Mouse (Mus musculus) thymus, postnatal 0 days (tissue): Measurements from ENCODE around the gene Lgals4. TPM values are rescaled to one million over a fixed set of nuclear protein-coding genes. Genes with fewer than 3 reads are reported as not detected.
A peak's percentile ranks its signal among the peaks of the same experiment; 100 is the strongest.

Experiments used
- DNase-seq: peaks from one replicate; pipeline ENCODE4 v3.0.0-alpha.2; 2015; ENCODE audit warnings: low spot score
- polyA plus RNA-seq: library from polyadenylated mRNA; unstranded; fragments of >200 nt; fragmentation: Nextera tagmentation; extraction: Ambion mirVana; gene quantifications from 2 replicates; pipeline ENCODE4 v1.2.1, GENCODE M21; 2015

Lgals4 gene
- polyA plus RNA-seq, 1 experiment from 2014 or later, result 12.0 TPM

DNA sequence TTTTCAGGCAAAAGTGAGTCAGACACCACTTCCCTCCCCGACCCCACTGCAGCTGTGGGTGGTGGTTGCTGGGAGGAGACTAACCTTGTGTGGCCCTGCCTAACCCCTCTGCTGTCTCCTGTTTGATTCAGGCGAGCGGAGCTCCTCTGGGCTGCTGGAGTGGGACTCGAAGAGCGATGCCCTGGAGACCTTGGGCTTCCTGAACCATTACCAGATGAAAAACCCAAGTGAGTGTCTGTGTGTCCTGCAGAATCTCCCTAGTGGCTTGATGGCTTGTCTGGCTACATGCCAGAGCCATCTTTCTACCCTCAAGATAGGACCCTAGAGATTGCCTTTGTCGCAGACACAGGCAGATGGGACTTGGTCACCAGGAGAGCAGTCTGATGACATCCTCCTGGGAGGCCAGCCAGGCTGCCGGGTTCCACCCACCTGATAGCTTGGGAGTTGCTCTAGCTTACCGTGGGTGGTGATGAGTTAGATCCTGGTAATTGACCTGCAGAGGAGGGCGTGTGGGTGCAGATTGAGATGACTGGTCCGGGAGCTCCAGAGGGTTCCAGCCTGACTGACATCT is 12.3 kb upstream of the Lgals4 start:
- DNase-seq, result no peak

DNA sequence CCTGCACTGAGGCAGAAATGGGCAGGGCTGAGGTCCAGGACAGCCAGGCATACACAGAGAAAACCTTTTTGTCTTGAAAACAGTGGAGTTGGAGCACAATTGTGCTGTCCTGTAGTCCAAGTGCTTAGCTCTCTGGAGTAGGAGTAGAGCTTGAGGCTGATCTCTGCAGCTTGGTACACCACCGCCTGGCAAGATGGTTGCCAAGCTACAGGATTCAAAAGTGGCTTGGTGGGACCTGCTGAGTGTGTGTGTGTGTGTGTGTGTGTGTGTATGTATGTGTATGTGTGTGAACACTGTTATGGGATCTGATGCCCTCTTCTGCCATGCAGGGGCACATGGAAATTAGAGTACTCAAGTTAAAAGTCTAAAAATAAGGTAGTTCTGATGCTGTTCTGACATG is 11.1 kb upstream of the Lgals4 start:
- no peak for DNase-seq

DNA sequence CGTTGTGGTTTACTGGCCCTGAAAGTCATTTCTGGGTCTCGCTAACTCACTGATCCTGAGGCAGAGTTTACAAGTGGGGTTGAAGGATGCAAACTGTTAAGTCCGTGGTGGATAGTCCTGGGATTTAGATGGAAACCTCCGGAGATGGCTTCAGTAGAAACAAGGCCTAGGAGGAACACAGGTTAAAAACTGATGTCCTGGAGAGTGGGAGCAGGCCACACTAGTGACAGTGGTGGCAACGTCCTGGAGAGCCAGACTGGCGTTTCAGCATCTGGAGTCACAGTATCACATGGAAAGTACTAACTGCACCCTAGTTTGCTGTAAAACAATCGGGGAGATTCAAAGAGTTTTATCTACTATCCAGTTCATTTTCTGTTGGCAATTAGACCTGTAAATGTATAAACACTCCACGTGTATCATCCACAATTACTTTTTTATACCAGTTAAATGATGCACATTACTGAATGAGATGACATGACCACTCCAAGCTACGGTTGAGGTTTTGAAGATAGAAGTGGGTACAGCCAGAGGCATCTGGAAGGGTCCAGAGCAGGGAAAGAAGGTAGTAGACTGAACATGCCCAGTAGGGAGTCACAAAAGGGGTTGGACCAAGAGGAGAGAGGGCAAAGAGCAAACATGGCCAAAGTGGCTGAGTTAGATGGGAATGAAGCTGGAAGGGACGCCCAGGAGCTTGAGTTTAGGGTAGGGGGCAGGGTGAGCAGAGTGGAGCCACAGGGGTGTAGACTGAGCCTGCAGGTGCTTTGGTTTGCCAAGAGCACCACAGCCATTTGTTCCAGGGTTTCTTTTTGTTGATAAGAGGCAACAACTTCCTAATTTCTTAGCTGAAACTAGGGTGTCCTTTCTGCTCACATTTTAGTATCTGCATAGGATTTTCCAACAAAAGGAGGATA is 10.4 kb upstream of the Lgals4 start:
- no peak for DNase-seq

DNA sequence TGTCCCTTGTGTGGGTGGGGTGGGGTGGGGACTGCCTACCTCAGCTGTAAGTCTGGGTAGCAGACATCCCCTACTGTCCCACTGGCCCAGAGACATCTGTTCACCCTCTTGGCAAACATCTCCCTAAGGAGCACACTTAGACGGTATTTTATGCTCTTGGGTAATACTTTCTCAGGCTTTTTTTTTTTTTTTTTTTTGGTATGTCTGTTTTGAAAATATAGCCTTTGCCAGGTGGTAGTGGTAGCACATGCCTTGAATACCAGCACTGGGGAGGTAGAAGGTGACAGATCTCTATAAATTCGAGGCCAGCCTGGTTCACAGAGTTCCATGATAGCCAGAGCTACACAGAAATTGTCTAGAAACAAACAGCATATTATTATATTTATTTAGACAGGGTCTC is 9.7 kb upstream of the Lgals4 start:
- DNase-seq, result no peak

DNA sequence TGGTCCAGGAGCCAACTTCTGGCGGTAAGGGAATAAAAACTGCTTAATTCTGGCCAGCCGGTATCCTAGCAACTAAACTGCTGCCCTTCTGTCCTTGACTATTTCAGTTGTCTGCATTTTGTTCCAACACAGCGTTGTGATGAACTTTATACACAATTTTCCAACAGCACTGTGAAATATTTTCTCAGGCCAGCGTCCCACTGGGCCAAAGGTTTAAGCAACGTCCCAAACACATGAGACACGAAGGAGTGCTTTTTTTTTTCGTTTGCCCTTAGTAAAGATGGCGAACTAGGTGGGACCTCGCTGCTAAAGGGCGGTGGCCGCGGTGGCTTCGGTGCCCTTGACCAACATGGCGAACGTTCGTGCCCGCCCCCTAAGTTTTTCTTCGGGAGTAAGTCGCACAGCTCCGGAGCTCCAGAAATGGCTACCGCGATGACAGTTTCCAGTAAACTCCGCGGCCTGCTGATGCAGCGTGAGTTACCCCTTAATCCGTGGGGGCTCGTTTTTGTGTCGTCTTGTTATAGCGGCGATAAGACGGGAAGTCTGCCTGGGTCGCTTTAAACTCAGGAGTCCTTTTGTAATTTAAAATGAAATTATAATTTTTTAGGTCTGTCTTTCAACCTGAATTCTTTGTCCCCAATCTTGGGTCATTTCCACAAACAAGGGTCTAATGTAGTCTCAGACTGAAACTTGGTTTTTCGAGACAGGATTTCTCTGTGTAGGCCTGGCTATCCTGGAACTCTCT is 8.5 kb upstream of the Lgals4 start, which contains the start of gene Ech1:
Gene Ech1, plus strand, starts transcription at position 277 of the 745 bp plus-strand sequence.
- peak; percentile 91 for DNase-seq

DNA sequence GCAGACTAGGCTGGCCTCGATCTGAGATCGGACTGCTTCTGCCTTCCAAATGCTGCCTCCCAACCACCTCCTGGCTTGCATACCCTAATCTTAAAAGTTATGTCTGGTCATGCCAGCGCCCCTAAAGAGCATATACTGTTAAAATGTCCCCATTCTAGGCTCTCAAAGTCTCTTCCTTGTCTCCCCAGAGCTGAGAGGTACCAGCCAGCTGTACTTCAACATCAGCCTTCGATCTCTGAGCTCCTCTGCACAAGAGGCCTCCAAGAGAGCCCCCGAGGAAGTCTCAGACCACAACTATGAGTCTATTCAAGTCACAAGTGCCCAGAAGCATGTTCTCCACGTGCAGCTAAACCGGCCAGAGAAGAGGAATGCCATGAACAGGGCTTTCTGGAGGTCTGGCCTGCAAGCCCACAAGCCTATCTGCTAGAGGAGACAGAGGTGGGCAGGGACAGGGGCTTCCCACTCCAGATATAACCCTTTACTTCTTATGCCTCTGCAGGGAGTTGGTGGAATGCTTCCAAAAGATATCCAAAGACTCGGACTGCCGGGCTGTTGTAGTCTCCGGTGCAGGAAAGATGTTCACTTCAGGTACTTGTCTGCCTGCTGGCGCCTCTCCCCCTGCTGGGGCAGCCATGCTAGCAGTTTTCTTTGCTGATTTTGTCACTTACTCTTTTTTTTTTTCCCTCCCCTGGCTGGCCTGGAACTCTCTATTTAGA is 7.8 kb upstream of the Lgals4 start:
- DNase-seq, result peak; percentile 59

DNA sequence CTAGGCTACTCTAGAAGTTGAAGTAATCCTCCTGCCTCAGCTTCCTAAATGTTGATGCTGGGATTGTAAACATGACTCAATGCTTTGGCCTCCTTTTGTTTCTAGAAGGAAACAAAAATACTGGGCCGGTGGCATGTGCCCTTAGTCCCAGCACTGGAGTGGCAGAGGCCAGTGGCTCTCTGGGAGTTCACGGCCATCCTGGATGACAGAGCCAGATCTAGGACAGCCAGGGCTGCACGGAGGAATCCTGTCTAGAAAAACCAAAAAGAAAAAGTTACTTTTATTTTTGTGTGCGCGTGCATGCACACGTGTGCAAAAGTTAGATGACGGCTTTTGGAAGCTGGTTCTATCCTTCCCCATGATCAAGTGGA is 7.3 kb upstream of the Lgals4 start:
- no peak for DNase-seq

DNA sequence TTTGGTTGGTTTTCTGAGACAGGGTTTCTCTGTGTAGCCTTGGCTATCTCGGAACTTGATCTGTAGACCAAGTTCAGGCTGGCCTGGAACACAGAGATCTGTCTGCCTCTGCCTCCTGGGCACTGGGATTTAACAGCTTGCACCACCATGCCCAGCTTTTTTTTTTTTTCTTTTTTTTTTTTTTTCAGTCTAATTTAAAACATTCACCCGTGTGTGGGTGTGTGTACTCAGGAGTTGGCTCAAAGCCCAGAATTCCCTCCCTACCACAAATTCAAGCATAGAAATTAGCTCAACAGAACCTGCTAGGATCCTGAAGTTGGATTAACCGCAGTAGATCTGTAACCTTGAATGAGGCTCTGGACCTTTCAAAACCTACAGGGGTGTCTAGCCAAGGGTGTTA is 6.3 kb upstream of the Lgals4 start:
- DNase-seq, result no peak

DNA sequence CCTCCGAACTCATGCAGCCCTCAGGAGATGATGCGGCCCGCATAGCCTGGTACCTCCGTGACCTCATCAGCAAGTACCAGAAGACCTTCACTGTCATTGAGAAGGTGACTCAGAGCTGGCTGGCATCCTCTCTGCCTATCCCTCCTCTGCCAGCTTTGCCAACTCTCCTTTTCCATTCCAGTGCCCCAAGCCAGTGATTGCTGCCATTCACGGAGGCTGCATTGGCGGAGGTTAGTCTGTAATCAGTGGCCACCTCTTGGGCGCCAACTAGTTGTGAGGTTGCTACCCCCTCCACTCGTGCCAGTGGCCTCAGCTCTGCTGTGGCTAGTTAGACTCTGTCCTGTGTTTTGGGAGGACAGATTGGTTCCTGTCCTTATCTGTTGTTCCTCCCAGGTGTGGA is 3.8 kb upstream of the Lgals4 start:
- no peak for DNase-seq

DNA sequence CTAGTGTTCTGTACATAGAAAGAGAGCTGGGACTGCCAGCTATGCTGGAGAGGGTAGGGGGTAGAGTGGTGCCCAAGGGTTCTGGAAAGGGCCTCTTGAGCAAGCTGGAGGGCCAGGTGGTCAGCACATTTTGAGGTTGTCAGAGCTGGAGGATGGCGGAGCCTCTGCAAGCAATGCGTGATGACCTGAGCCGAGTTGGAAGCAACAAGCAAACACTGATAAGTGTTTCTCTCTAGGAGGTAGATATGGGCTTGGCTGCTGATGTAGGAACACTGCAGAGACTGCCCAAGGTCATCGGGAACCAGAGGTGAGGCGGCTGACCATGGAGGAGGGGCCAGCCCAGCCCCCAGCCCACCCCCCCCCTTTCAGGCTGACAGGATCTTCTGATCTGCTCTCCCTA is 2.7 kb upstream of the Lgals4 start:
- no peak for DNase-seq

DNA sequence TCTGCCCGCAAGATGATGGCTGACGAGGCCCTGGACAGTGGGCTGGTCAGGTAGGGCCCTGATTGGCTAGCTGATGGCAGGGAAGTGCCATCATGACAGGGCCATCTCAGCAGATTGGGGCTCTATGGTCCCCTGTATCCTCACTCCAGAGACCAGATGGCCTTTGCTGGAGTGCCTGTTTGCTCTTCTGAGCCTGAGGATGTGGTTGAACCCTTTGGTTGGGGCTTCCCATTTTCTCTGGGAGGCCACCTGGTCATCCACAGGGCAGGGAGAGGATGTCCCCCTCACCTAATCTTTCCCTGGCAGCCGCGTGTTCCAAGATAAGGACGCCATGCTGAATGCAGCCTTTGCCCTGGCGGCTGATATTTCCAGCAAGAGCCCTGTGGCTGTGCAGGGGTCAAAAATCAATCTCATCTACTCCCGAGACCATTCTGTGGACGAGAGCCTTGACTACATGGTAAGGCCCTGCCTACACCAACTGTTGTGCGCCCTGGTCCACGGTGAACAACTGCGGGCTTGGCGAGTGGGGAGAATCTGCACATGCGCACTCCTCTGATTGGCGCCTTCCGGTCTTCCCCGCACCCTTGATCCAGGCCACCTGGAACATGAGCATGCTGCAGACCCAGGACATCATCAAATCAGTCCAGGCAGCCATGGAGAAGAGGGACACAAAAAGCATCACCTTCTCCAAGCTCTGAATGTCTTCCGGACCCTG is 2.1 kb upstream of the Lgals4 start:
- no peak for DNase-seq

DNA sequence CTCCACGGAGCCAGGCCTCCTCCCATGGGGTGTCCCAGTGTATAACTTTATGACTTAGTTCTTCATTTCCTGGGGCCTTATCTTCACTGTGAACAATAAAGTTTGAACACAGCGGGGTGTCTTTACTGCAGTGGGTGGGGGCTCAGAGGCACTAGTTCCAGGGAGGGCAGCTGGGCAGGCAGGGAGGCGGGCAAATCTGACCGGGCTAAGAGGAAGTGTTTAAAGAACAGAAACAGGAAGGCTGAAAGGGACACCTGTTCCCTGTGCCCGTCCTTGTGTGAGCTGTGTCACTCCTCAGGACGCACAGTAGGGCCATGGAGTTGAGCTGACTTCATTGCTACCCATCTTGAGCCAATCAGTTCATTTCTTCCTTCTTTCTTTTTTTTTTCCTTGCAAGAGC is 1.5 kb upstream of the Lgals4 start:
- no peak for DNase-seq

DNA sequence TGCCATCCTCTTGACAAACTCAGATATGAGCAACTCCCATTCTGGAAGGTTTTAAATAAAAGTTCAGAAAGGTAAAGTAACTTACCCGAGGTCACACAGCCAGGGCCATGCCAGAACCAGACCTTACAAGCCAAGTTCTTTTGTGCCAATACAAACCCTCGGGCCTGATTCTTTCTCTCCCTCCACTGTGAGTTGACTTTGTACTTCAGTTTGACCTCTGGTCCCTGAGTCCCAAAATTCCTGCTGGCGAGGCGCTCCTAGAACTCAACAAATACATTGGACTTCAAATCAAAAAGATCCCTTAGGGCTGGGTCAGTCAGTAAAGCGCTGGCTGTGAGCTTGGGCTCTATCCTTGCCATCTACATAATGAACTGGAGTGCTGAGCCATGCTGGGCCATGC is 3.3 kb downstream of the Lgals4 start:
- no peak for DNase-seq

DNA sequence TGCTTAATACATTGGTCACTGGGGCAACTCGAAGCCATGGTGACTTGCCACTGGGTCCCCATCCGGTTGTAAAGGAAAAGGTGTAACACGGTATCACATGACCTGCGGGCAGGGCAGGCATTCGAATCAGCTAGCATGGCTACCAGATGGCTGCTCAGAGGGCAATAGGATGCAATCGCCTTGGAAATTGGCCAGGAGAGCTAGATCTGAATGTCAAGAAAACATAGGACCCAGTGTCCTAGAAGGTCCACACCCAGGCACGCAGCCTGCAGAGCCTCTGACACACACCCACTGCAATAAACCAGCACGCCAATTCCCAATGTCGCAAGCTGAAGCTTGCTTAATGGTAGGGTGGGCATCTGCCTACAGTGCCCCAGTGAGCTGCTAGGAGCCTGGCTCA is 4.7 kb downstream of the Lgals4 start:
- DNase-seq, result no peak

DNA sequence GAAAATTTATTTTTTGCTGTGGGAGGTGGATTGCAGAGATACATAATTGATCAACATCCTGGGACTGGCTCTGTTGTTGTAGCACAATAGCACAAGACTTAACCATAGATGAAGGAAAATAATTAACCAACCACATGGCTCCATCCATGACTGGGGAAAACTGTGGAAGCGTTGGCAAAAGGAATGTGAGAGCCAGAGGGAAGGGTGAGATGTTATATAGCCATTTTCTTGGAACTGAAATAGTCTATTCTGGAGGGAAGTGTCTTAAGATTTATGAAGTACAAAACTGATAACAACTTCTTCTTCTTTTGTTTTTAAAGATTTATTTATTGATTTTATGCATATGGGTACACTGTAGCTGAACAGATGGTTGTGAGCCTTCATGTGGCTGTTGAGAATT is 13.6 kb downstream of the Lgals4 start:
- DNase-seq, result no peak

DNA sequence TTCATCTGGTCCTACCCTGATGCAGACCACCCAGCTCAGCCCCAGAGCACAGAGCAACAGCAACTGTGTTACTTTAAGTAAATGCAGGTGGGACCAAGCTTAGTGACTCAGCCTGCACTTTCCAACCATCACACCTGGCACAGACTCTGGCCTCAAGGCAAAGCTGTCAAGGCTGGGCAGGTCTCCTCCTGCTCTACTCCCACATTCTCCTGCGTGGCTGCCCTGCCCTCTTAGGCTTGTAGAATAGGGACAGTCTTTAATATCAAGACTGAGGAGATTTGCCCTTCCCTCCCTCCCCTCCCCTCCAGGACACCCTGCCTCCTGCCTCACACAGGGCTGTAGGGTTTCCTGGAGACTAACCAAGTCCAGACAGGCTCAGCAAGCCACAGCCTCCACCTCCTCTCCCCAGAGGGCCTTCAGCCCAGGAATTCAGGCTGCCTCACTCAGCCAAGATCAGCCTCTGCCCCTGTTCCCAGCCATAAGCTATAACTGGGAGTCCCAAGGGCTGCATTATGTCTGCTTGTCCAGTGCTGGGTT is 16.1 kb downstream of the Lgals4 start:
- DNase-seq, result no peak

DNA sequence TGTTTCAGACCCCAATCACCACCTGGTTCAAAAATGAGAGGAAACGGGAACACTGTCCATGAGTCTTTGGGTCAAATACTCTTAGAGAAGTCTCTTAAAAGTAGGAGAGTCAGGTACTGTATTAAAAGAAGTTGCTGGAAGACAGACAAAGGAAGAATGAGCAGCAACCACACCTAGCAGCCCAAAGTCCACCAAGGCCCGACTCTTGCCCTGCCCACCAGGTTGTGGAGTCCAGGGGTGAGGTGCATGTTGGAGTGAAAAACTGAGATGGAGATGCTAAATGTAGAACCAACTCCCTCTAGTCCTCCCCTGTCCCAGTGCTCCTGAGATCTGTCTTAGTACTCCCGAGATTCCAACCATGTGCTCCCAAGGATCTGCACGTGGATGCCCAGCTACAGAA is 17.0 kb downstream of the Lgals4 start:
- no peak for DNase-seq

DNA sequence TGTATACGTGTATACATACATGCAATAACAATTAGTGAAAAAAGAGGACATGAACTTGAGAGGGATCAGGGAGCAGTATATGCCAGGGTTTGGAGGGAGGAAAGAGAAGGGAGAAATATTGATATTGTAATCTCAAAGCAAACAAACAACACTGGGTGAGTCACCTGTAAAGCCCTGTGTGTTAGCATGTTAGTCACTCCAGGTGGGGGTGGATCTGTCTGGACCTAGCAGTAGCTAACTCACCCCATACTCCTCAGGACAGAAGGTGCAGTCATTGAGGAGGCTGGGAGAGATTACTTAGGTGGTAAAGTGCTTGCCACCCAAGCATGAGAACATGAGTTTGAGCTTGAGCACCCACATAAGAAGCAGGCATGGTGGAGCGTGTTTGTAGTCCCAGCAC is 26.3 kb downstream of the Lgals4 start:
- no peak for DNase-seq

DNA sequence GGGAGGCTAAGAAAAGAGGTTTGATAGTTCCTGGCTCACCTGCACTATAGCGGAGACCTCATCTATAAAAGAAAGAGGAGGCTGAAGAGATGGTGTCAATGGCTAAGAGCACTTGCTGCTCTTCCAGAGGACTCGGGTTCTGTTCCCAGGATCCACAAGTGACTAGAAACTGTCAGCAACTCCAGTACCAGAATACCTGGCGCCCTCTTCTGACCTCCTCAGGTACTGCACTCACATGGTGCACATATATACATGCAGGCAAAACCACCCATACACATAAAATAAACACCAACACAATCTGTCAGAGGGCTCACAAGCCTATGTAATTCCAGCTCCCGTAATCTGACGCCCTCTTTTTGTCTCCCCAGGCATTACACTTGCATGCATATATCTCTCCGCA is 27.2 kb downstream of the Lgals4 start:
- DNase-seq, result no peak

DNA sequence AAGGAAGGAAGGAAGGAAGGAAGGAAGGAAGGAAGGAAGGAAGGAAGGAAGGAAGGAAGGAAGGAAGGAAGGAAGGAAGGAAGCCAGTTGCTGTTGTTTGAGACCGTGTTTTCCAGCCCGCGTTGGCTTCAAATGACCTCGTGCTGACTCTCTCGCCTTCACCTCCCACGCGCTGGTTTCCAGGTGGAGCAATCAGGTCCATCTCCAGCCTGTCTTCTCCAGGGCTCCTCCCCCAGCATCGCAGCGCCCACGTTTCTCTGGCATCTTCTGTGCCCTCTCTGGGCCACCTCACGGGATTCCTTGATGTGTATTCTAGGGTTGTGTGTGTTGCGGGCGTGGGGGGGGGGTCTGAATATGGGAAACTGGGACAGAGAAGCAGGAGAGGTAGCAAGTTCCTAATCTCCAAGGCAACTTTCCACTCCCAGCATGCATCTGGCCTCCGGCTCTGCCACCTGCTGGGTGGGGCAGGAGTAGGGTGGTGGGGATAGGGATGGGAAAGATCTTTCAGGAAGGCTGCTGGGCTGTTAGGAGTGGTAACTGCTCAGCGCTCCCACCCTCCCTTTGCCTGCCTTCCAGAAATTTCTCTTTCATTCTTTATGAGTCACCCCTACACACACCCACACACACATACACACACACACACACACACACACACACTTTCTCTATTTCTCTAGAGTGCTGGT is 29.3 kb downstream of the Lgals4 start:
- no peak for DNase-seq
